Mouse (Mus musculus) cerebellum, adult 11-12 months (tissue): ENCODE measurements at regions not wholly inside any gene's neighbourhood (a gene's known extent, or its start where the extent isn't known, plus 50 kb on each side); places are given as distances from the start of the nearest gene placed in this dataset.

ENCODE experiments used
- DNase-seq: peaks from one replicate; pipeline ENCODE4 v3.0.0; 2022

GRCm38 (mm10) chr1:63977956-63978355 is 144.1 kb downstream of the Klf7 start:
- no peak for DNase-seq

DNA sequence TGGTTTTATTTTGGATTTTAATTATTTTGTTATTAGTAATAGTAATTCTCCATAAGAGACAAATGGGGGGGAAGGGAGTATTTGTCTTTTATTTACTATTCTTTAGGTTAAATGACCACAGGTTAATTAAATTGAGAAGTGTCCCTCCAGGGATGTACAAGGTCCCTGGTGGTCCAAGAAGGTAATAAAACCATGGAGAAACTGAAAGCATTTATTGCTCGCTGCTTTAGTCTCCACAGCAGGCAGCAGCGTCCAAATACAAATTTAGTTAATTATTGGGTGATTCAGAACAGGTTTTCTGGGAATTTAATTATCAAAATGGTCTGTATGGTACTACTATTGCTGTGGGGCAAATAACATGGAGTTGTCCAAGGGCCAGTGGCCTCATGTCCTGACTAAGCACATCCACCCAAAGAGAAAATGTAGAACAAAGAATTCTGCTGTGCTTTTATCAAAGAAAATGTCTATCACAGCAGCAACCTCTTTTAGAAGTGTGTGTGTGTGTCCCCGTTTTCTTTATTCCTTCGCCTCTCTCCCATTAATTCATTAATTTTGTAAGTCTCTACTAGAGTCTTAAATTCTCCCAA is 144.7 kb downstream of the Klf7 start:
- no peak for DNase-seq

GRCm38 (mm10) chr1:63976862-63977261 is 145.2 kb downstream of the Klf7 start:
- no peak for DNase-seq

DNA sequence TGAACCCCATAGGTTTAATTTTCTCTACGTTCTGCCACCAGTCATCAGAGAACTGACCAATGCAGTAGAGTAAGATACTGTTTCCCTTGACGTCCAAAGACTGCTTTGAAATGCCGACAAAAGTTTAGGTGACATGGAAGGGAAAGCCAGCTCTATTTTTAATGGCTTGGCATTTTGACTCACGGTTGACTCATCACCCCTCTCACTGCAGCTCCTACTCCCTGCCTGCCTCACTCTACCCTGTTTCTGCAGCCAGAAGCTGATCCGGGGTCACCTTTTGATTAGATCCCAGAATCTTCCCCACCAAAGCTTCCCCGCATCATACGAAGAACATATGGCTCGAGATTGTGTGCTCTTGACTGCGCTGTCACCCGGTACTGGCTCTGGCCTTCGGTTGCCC is 154.2 kb downstream of the Klf7 start:
- DNase-seq = no peak

GRCm38 (mm10) chr1:63965446-63965845 is 156.6 kb downstream of the Klf7 start:
- no peak for DNase-seq

DNA sequence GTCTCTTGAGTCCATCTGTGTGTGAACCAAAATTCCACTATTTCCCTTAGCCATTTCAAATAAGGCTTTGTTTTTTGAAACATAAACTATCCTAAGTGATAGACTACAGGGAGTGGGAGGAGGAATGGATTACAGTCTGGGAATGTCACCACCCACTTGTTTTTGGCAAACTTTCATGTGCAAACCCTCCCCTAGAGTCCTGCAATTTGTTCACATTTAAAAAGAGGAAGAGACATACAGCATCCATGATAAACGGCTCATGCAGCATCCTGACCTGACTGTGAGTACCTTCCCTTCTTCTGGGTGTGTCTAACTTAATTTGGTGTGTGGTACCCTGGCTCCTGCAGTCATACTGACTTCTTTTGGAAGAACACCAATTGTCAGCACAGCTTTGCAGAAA is 157.6 kb downstream of the Klf7 start:
- DNase-seq = no peak

- peak; percentile 53 for DNase-seq
Observed at GRCm38 (mm10) chr1:63955701-63956355, 166.3 kb downstream of the Klf7 start.

DNA sequence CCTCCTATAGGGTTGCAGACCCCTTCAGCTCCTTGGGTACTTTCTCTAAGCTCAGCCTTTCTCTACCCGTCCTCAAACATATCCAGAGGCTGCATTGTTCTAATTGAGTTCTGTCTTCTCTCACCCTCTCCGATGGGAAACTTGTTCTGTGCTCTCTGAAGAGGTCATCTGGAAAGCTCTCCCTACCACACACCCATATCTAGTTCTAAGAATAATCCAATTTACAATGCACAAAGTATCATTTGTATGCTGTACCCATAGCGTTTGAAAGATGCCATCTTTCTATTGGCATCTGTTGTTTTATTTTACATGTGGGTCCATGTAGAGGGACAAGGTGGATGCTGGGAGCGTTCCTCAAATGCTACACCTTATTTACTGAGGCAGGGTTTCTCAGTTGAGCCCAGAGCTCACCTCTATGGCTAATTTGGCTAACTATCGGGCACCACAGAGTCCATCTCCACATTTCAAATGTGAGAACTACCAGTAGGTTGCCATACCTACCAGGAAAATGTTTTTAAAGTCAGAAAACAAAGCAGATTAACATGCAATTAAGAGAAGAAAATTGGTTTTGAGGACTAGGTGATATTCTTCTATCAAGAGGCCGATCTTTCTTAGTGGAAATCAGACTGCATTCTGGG is 167.1 kb downstream of the Klf7 start:
- no peak for DNase-seq

GRCm38 (mm10) chr1:63954172-63954571 is 167.9 kb downstream of the Klf7 start:
- no peak for DNase-seq

DNA sequence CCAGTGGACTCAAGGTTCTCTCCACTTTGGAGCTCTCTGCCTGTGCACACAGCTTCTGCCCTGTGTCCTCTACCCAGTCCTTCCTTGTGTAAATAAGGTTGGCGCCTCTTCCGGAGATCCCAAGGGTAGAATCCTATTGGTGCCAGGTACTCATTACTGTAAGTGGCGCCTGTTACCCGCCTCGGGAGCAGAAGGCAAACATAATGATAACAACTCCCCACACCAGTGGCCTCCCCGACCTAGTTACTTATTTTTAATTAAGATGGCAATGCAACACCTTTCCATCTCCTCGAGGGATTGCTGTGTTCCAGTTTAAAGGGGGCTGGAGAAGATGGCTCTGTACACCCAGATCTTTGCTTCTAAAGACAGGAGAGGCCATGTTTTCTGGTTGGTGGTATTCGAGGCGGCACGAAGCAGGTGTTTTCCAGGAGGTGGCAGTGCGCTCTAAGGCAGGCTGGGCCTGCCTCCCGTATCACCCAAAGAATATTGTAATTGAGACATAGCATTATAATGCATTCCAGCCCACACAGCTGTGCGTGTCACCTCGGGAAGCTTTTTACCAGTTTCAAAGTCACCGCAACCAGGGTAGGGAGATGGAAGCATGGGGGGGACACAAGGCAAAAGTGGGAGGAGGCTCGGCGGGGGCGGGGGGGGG is 168.7 kb downstream of the Klf7 start:
- DNase-seq = peak; percentile 54

DNA sequence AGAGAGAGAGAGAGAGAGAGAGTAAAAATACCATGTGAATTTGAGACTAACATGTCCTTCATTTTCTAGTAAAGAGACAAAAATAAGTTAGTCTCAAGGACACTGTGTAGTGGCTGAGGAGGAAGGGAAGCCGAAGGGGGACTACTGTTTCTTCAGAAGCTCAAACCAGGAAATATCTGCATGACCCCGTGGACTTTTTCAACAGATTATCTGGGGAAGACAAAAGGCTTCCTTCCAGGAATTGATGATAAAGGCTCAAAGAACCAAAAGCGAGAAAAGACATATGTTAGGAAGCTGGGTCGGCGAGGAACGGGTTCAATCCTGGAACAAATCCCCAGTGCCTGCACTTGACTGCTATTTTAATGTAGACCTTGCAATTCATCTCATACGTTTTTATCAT is 170.4 kb downstream of the Klf7 start:
- no peak for DNase-seq

- no peak for DNase-seq
Observed at GRCm38 (mm10) chr1:63947278-63947677, 174.8 kb downstream of the Klf7 start.

- no peak for DNase-seq
Observed at GRCm38 (mm10) chr1:63946834-63947233, 175.2 kb downstream of the Klf7 start.

GRCm38 (mm10) chr1:63944786-63945185 is 175.7 kb upstream of the 4933402D24Rik start:
- DNase-seq = no peak

- DNase-seq = no peak
Observed at GRCm38 (mm10) chr1:63938416-63938815, 169.3 kb upstream of the 4933402D24Rik start.

DNA sequence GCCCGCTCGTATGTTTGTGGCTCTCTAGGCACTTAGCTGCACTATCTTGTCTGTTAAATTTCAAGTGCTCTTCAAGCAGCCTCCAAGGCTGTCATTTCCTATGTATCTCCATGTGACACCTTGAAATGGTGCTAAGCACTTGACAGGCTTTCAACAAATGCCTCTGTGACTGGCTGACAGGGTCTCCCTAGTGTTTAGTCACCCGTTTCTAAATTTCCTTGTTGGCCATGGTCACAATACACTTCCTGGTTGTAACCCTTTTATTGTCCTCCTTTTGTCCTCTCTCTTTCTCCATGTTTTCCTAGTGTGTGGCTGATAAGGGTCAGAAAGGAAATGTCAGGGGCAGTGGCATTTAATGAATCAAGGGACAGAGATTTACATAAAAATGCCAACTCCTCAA is 168.4 kb upstream of the 4933402D24Rik start:
- no peak for DNase-seq

GRCm38 (mm10) chr1:63934570-63935280 is 165.7 kb upstream of the 4933402D24Rik start:
- DNase-seq = no peak

DNA sequence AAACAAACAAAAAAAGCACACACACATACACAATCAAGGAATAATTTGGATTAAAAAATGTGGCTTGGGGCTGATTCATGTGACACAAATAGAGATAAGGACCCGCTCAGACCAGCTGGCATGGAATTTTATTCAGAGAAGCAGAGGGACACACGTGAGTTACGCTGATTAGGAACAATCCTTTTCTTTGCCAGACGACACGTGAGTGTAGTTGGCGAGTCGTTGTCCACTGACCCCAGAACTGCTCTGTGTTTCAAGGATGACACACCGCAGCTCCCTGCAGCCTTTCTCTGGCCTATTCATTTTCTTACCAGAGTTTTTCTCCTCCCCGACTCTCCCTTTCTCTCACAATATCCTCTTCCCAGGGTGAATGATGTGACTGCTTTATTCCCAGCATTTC is 163.4 kb upstream of the 4933402D24Rik start:
- no peak for DNase-seq

DNA sequence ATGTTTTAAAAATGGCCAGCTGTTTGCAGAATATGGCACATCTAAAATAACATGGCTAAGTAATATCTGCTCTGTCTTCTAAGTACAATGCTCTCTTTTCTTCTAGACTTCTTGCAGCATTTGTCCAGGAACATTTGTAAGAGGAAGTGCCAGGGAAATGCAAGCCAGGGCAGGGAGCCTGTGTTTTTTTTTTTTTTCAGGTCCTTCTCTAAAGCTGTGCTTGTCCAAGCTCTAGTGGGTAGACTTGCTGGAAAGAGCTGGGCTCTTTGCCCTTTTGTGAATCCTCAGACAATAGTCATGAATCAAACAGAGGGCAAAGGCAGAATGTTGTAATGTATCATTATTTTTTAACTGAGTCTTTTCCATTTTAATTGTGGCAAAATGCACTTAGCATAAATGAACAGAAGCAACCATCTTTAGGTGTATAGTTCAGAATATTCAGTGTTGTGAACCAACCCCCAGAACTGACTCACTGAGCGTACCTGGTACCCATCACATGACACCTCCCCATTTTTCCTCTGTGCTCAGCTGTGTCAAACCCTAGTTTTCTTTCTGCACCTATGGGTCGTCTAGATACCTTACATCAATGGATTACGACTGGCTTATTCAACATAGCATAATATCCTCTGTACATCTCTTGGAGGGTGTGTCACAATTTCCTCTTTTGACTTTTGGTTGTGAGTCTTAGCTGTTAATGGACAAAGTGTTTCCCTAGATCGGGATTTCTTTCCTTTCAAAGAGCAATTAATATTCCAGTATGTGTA is 160.5 kb upstream of the 4933402D24Rik start:
- DNase-seq = peak; percentile 59

- peak; percentile 55 for DNase-seq
Observed at GRCm38 (mm10) chr1:63928850-63929249, 159.8 kb upstream of the 4933402D24Rik start.

- DNase-seq = no peak
Observed at GRCm38 (mm10) chr1:63928361-63928760, 159.3 kb upstream of the 4933402D24Rik start.

GRCm38 (mm10) chr1:63920181-63920933 is 151.3 kb upstream of the 4933402D24Rik start:
- no peak for DNase-seq
